Mouse (Mus musculus): ENCODE results near the gene Crim1. TPM values are rescaled to one million over a fixed set of nuclear protein-coding genes. Genes with fewer than 3 reads are reported as not detected.
"Not testable (repeated sequence)": the region's sequence is repeated elsewhere in the genome, so short reads cannot be mapped to it uniquely, and the experiment has no call there.

The Crim1 gene
- polyA plus RNA-seq, 1 experiment from 2014 or later = 5.2 TPM

- ATAC-seq (ENCODE audit: insufficient read depth, low FRiP score, low read depth) = no peak
- Histone ChIP-seq H3K36me3 (no peaks in the 10 kb centered on the region), H3K27me3 (replicated peaks) (no peaks in the 10 kb centered on the region), H3K9me3 (no peaks in the 10 kb centered on the region), H3K4me3 (replicated peaks) (no peak overlapping the region), H3K4me1 (no peaks in the 10 kb centered on the region), H3K4me2 (no peak overlapping the region), H3K27ac (no peak overlapping the region), H3K9ac (no peak overlapping the region)
- WGBS = 98% methylated on average over 13 of the region's 13 CpGs
Measured at GRCm38 (mm10) chr17:78237954-78238353, 37.9 kb downstream of the Crim1 start.

- Histone ChIP-seq H3K27me3 (replicated peaks) (no peaks in the 10 kb centered on the region), H3K4me3 (replicated peaks) (no peak overlapping the region), H3K4me1 (no peaks in the 10 kb centered on the region), H3K9ac (no peak overlapping the region), H3K36me3 (no peaks in the 10 kb centered on the region), H3K9me3 (no peaks in the 10 kb centered on the region), H3K4me2 (no peak overlapping the region), H3K27ac (no peak overlapping the region)
- ATAC-seq (ENCODE audit: insufficient read depth, low FRiP score, low read depth) = no peak
- WGBS = 85% methylated on average over 4 of the region's 4 CpGs
Measured at GRCm38 (mm10) chr17:78240161-78240560, 40.1 kb downstream of the Crim1 start.

GRCm38 (mm10) chr17:78241238-78241637, 41.2 kb downstream of the Crim1 start:
- Histone ChIP-seq H3K4me1 (no peaks in the 10 kb centered on the region), H3K9ac (no peak overlapping the region), H3K27ac (no peak overlapping the region), H3K36me3 (no peaks in the 10 kb centered on the region), H3K27me3 (replicated peaks) (no peaks in the 10 kb centered on the region), H3K4me2 (no peak overlapping the region), H3K9me3 (no peaks in the 10 kb centered on the region), H3K4me3 (replicated peaks) (no peak overlapping the region)
- ATAC-seq (ENCODE audit: insufficient read depth, low FRiP score, low read depth) = no peak
- 47% methylated on average over 7 of the region's 7 CpGs for WGBS

GRCm38 (mm10) chr17:78244752-78245151, 44.7 kb downstream of the Crim1 start:
- ATAC-seq (ENCODE audit: insufficient read depth, low FRiP score, low read depth) = no peak
- Histone ChIP-seq H3K9me3 (no peaks in the 10 kb centered on the region), H3K27me3 (replicated peaks) (no peaks in the 10 kb centered on the region), H3K36me3 (no peaks in the 10 kb centered on the region), H3K4me3 (replicated peaks) (no peak overlapping the region), H3K4me2 (no peak overlapping the region), H3K9ac (no peak overlapping the region), H3K4me1 (peaks cover 6% of the 10 kb centered on the region; the same call in 1 of the 2 replicates), H3K27ac (no peak overlapping the region)
- WGBS = 63% methylated on average over 6 of the region's 6 CpGs

GRCm38 (mm10) chr17:78245444-78245843, 45.4 kb downstream of the Crim1 start:
- H3K9ac ChIP-seq = no peak overlapping the region
- H3K36me3 ChIP-seq = no peaks in the 10 kb centered on the region
- ATAC-seq (ENCODE audit: insufficient read depth, low FRiP score, low read depth) = no peak
- whole genome bisulfite sequencing = 47% methylated on average over 4 of the region's 4 CpGs
- H3K27ac ChIP-seq = no peak overlapping the region
- no peak overlapping the region for H3K4me2 ChIP-seq
- no peaks in the 10 kb centered on the region for H3K27me3 ChIP-seq (replicated peaks)
- H3K9me3 ChIP-seq = no peaks in the 10 kb centered on the region
- H3K4me1 ChIP-seq = peaks cover 6% of the 10 kb centered on the region; the same call in 1 of the 2 replicates
- H3K4me3 ChIP-seq (replicated peaks) = no peak overlapping the region

- H3K9me3 ChIP-seq = no peaks in the 10 kb centered on the region
- no peak overlapping the region for H3K27ac ChIP-seq
- WGBS = 60% methylated on average over 11 of the region's 11 CpGs
- no peak overlapping the region for H3K4me3 ChIP-seq (replicated peaks)
- no peak for ATAC-seq (ENCODE audit: insufficient read depth, low FRiP score, low read depth)
- H3K9ac ChIP-seq = no peak overlapping the region
- peaks cover 10% of the 10 kb centered on the region; the same call in 1 of the 2 replicates for H3K4me1 ChIP-seq
- H3K4me2 ChIP-seq = no peak overlapping the region
- no peaks in the 10 kb centered on the region for H3K27me3 ChIP-seq (replicated peaks)
- no peaks in the 10 kb centered on the region for H3K36me3 ChIP-seq
Measured at GRCm38 (mm10) chr17:78246634-78247383, 46.8 kb downstream of the Crim1 start.

- WGBS = 39% methylated on average over 5 of the region's 5 CpGs
Measured at GRCm38 (mm10) chr17:78248197-78248596, 48.1 kb downstream of the Crim1 start.

GRCm38 (mm10) chr17:78248943-78249342, 48.9 kb downstream of the Crim1 start:
- Histone ChIP-seq H3K36me3 (no peaks in the 10 kb centered on the region), H3K27ac (no peak overlapping the region; the same call in 1 of the 2 replicates), H3K9ac (no peak overlapping the region), H3K27me3 (replicated peaks) (no peaks in the 10 kb centered on the region), H3K9me3 (no peaks in the 10 kb centered on the region), H3K4me2 (no peak overlapping the region), H3K4me3 (replicated peaks) (no peak overlapping the region), H3K4me1 (peaks cover 10% of the 10 kb centered on the region; the same call in 1 of the 2 replicates)
- no peak; the same call in 1 of the 2 replicates for ATAC-seq (ENCODE audit: insufficient read depth, low FRiP score, low read depth)
- 31% methylated on average over 3 of the region's 3 CpGs for WGBS

More at GRCm38 (mm10) chr17:78248197-78248596, 48.1 kb downstream of the Crim1 start:
- Histone ChIP-seq H3K4me2 (no peak overlapping the region), H3K4me1 (peaks cover 10% of the 10 kb centered on the region; the same call in 1 of the 2 replicates), H3K4me3 (replicated peaks) (no peak overlapping the region), H3K9me3 (no peaks in the 10 kb centered on the region), H3K27me3 (replicated peaks) (no peaks in the 10 kb centered on the region), H3K9ac (no peak overlapping the region), H3K27ac (no peak overlapping the region), H3K36me3 (no peaks in the 10 kb centered on the region)
- no peak for ATAC-seq (ENCODE audit: insufficient read depth, low FRiP score, low read depth)

- H3K4me2 ChIP-seq = no peak overlapping the region
- H3K4me3 ChIP-seq (replicated peaks) = no peak overlapping the region
- no peaks in the 10 kb centered on the region for H3K36me3 ChIP-seq
- peaks cover 10% of the 10 kb centered on the region; the same call in 1 of the 2 replicates for H3K4me1 ChIP-seq
- no peaks in the 10 kb centered on the region for H3K9me3 ChIP-seq
- H3K27me3 ChIP-seq (replicated peaks) = no peaks in the 10 kb centered on the region
- ATAC-seq (ENCODE audit: insufficient read depth, low FRiP score, low read depth) = no peak
- H3K27ac ChIP-seq = 0 out of 2 replicates have a peak overlapping the region, but pooled peaks have one; percentile 4
- H3K9ac ChIP-seq = no peak overlapping the region
- 55% methylated on average over 14 of the region's 14 CpGs for WGBS
Measured at GRCm38 (mm10) chr17:78250149-78250938, 50.3 kb downstream of the Crim1 start.

- not testable (repeated sequence) for H3K9ac ChIP-seq; H3K27ac ChIP-seq; H3K27me3 ChIP-seq (replicated peaks); ATAC-seq (ENCODE audit: insufficient read depth, low FRiP score, low read depth); H3K4me1 ChIP-seq; H3K4me3 ChIP-seq (replicated peaks); H3K36me3 ChIP-seq; H3K9me3 ChIP-seq; H3K4me2 ChIP-seq
- 86% methylated on average over 2 of the region's 2 CpGs for WGBS
Measured at GRCm38 (mm10) chr17:78253587-78253986, 53.5 kb downstream of the Crim1 start.

- H3K9ac ChIP-seq = no peak overlapping the region
- no peak for ATAC-seq (ENCODE audit: insufficient read depth, low FRiP score, low read depth)
- 68% methylated on average over 8 of the region's 8 CpGs for WGBS
- H3K4me3 ChIP-seq (replicated peaks) = no peak overlapping the region
- H3K27me3 ChIP-seq (replicated peaks) = no peaks in the 10 kb centered on the region
- H3K9me3 ChIP-seq = no peaks in the 10 kb centered on the region
- H3K4me2 ChIP-seq = no peak overlapping the region
- no peak overlapping the region for H3K27ac ChIP-seq
- no peaks in the 10 kb centered on the region for H3K36me3 ChIP-seq
- H3K4me1 ChIP-seq = 0 out of 2 replicates have a peak, but pooled peaks cover 4% of the 10 kb centered on the region
Measured at GRCm38 (mm10) chr17:78254256-78254655, 54.2 kb downstream of the Crim1 start.

GRCm38 (mm10) chr17:78255711-78256110, 55.7 kb downstream of the Crim1 start:
- H3K9ac ChIP-seq = no peak overlapping the region
- ATAC-seq (ENCODE audit: insufficient read depth, low FRiP score, low read depth) = no peak
- no peak overlapping the region for H3K4me3 ChIP-seq (replicated peaks)
- WGBS = 84% methylated on average over 9 of the region's 9 CpGs
- H3K36me3 ChIP-seq = no peaks in the 10 kb centered on the region
- no peaks in the 10 kb centered on the region for H3K9me3 ChIP-seq
- H3K27me3 ChIP-seq (replicated peaks) = no peaks in the 10 kb centered on the region
- H3K27ac ChIP-seq = no peak overlapping the region
- H3K4me2 ChIP-seq = no peak overlapping the region
- 0 out of 2 replicates have a peak, but pooled peaks cover 1% of the 10 kb centered on the region for H3K4me1 ChIP-seq

Data from stomach, embryonic 15.5 days (tissue).